Mouse (Mus musculus): ENCODE measurements at regions not wholly inside any gene's neighbourhood (a gene's known extent, or its start where the extent isn't known, plus 50 kb on each side); places are given as distances from the start of the nearest gene placed in this dataset.
"Not testable (repeated sequence)": the region's sequence is repeated elsewhere in the genome, so short reads cannot be mapped to it uniquely, and the experiment has no call there.

- peak; percentile 56 to 59 for DNase-seq
Observed at GRCm38 (mm10) chr13:111309848-111310692, 55.3 kb downstream of the Actbl2 start.

- no peak for DNase-seq
Observed at GRCm38 (mm10) chr13:111310693-111311045, 55.9 kb downstream of the Actbl2 start.

- not testable (repeated sequence) for DNase-seq
Observed at GRCm38 (mm10) chr13:111313506-111313905, 58.7 kb downstream of the Actbl2 start.

GRCm38 (mm10) chr13:111317876-111318275 is 63.1 kb downstream of the Actbl2 start:
- DNase-seq: not testable (repeated sequence)

GRCm38 (mm10) chr13:111323206-111323605 is 68.4 kb downstream of the Actbl2 start:
- no peak for DNase-seq

- DNase-seq: peak in 1 of 2 experiments; percentile 20
Observed at GRCm38 (mm10) chr13:111326096-111326665, 71.4 kb downstream of the Actbl2 start.

- no peak for DNase-seq
Observed at GRCm38 (mm10) chr13:111333035-111333434, 78.2 kb downstream of the Actbl2 start.

- no peak for DNase-seq
Observed at GRCm38 (mm10) chr13:111333851-111334250, 79.0 kb downstream of the Actbl2 start.

GRCm38 (mm10) chr13:111334258-111335052 is 79.6 kb downstream of the Actbl2 start:
- DNase-seq: no peak

GRCm38 (mm10) chr13:111344981-111345380 is 90.2 kb downstream of the Actbl2 start:
- no peak for DNase-seq

DNA sequence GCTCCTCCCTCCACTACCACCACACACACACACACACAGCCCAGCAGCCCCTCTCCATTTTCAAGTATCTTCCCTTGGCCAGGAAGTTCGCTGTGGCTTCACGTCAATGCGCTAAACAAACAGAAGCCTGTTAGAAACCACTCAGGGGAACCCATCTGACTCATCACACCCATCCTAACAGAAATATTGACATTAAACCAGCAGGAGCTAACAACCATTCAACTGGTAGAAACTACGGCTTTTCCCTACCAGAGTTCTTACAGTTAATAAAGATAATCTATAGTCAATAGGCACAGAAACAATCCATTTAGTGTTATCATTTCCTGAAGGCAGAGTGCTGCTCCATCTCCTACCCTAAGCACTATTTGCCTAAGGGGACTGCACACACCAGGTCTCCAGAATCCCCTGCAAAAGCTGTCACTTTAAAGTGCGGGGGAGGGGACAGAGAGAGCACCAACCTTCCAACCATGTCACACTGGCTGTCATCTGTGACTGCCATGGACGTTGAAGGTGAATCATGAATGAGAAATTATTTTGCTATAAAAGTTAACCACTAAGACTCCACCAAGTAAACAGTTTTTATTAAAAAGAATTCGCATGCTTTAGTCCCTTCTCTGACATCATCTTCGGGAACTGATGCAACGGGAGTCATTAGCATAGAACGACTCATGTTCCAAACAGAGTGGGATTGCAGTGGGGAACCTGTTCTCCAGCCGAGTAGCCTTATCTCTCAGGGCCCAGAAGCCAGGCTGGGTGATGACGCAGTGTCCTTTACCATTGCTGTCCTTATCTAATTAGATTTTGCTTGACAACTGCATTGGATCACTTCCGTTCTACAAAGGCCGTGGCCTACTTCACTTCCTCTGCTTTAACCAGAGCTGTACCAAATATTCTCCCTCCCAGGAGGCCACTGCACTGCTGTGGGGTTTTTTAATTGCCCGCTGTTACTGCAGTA is 91.0 kb downstream of the Actbl2 start:
- no peak for DNase-seq

DNA sequence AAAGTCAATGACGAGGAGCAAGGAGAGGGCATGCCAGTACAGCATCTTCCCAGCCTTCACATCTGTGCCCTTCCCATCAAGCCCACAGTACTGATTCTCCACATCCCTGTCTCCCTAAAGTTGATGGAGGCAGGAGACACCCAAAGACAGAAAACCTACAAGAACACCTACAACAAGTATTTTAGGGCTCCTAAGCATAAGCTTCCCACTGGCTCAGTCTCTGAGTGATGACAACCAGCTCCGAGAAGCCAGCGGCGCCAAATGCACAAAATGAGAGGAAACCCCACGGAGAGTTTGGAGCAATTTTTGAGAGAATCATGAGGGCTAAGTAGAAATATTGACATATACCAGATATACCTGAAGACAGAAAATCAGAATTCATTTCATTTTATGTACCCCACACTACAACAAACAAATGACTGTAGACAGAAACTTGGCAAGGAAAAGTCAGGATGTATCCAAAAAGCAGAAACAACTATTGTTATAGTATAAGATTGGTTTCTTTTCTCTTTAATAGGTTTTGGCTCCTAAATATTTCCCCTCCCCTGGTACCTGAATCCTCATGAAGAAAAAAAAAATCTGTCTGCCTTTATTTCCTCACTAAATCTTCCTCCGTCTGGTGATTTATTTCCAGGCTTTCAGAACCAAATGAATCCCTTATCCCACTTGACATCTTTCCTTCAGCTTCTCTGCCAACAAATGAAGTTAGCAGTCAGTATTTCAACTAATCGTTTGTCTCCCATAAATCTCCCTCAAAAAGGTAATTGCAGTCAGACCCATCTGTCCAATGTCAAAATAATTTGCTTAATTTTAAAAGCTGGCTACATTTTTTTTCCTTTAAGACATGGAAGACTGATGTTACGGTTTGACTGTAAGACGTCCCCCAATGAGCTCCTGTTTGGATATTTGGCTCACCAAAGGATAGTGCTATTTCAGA is 102.0 kb downstream of the Actbl2 start:
- DNase-seq: no peak

GRCm38 (mm10) chr13:111361456-111361855 is 106.6 kb downstream of the Actbl2 start:
- DNase-seq: no peak

GRCm38 (mm10) chr13:111363176-111363739 is 108.4 kb downstream of the Actbl2 start:
- DNase-seq: no peak

DNA sequence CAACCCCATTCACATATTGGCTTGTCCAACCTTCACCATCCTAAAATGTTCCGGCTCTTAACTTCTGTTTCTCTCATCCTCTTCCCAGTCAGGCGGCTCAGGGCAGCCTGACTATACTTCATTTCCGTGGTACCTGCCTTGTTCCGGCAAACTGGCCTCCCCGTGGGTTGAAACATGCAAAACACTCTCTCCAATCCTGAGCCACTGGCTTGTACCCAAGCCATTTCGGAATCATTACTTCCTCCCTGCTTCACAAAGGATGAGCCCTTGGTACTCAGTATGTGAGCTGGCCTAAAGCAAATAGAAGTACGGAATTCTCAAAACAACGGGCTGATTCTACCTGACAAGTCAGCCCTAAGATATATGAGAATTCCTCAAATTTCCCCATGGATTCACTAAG is 112.1 kb downstream of the Actbl2 start:
- no peak for DNase-seq

GRCm38 (mm10) chr13:111367620-111368019 is 112.8 kb downstream of the Actbl2 start:
- no peak for DNase-seq

DNA sequence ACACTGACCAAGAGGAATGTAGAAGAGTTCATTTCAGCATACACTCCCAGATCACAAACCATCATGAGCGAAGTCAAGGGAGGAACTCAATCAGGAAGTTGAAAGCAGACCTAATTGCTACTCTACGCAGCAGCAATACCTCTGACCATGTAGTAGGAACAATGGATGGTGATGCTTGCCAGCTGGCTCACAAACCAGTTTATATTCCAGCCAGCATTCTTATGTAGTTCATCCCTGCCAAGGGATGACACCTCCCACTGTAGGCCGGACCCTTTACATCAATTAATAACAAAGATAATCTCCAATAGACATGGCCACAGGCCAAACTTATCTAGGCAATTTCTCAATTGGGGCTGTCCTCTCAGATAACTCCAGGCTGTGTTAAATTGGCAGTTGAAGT is 115.1 kb downstream of the Actbl2 start:
- no peak for DNase-seq

DNA sequence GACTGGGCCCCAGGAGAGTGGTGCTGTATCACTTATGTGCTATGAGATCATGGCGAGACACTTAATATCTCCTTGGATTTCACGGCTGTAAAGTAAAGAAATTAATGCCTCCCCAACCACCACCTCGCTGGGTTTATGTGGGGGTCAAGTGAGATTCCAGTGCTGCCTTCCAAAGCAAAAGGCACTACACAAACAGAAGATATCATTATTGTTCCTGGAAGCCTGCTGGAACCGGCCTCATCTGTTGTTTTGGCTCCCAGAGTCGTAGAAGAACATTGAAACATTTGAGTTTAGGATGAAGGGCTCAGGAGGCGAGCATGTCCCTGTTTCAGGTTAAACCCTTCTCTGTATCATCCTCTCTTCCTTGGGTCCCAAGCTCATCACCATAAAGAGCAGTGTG is 116.6 kb downstream of the Gpbp1 start:
- DNase-seq: no peak

DNA sequence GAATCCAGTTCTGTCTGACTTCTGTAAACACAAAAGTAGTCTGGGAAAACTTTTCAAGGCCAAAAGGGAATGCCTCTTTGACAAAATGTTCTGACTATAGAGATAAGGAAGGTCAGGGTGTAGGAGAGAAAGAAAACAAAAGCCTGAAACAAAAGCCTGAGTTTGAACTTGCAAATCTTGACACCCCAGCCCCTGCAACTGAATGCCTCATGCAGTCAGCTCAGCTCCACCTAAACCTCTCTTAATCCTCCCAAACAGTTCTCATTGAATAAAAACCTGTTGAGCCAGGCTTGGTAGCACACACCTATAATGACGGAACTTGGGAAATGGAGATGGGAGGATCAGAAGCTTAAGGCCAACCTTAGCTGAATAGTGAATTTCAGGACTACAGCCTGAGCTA is 116.1 kb downstream of the Gpbp1 start:
- DNase-seq: no peak
